Mouse (Mus musculus): Measurements from ENCODE around the gene Scgb2b20.
"Not testable (repeated sequence)": the region's sequence is repeated elsewhere in the genome, so short reads cannot be mapped to it uniquely, and the experiment has no call there.

Gene Scgb2b20

GRCm38 (mm10) chr7:33366222-33366621 lies at the start of gene Scgb2b20:
TSS of gene Scgb2b20 (minus strand) at chr7:33366322.
- DNase-seq (ENCODE audit: low read depth): not testable (repeated sequence)

GRCm38 (mm10) chr7:33409681-33410080 lies 43.6 kb upstream of the Scgb2b20 start:
- DNase-seq (ENCODE audit: low read depth): not testable (repeated sequence)

- no peak for DNase-seq (ENCODE audit: low read depth)
These were observed 35.5 kb upstream of the Scgb2b20 start for GRCm38 (mm10) chr7:33401650-33402049.

- DNase-seq (ENCODE audit: low read depth): not testable (repeated sequence)
These were observed 33.6 kb upstream of the Scgb2b20 start for GRCm38 (mm10) chr7:33399749-33400148.

GRCm38 (mm10) chr7:33372934-33373333 lies 6.8 kb upstream of the Scgb2b20 start, which contains the start of gene Scgb1b20:
TSS of gene Scgb1b20 (plus strand) at chr7:33373234.
- not testable (repeated sequence) for DNase-seq (ENCODE audit: low read depth)
